Mouse (Mus musculus): ENCODE results near the gene Faah.

The Faah gene

GRCm38 (mm10) chr4:115943669-115944314, 73.9 kb downstream of the Faah start:
- DNase-seq (ENCODE audit: low read depth, low spot score), result no peak

- DNase-seq (ENCODE audit: low read depth, low spot score), result no peak
These were observed 76.4 kb downstream of the Faah start for GRCm38 (mm10) chr4:115941242-115941820.

DNA sequence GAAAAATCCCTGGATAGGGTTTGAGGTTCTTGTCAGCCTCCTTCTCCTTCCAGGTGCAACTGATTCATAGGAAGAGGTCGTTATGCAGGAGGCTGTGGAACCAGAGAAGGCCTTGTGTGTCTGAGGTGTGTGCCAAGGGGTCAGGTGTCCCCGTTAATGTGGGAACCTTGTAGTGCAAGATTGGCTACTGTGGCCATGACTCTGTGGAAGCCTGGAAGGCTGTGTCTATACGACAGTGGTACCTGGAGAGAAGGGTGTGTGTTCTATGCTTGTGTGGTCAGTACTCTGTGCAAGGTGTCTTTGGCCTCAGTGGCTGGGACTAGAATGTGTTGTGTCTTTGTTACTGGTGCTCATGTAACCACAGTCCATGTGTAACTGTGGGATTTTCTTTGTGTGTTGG, 77.0 kb downstream of the Faah start:
- no peak for DNase-seq (ENCODE audit: low read depth, low spot score)

DNA sequence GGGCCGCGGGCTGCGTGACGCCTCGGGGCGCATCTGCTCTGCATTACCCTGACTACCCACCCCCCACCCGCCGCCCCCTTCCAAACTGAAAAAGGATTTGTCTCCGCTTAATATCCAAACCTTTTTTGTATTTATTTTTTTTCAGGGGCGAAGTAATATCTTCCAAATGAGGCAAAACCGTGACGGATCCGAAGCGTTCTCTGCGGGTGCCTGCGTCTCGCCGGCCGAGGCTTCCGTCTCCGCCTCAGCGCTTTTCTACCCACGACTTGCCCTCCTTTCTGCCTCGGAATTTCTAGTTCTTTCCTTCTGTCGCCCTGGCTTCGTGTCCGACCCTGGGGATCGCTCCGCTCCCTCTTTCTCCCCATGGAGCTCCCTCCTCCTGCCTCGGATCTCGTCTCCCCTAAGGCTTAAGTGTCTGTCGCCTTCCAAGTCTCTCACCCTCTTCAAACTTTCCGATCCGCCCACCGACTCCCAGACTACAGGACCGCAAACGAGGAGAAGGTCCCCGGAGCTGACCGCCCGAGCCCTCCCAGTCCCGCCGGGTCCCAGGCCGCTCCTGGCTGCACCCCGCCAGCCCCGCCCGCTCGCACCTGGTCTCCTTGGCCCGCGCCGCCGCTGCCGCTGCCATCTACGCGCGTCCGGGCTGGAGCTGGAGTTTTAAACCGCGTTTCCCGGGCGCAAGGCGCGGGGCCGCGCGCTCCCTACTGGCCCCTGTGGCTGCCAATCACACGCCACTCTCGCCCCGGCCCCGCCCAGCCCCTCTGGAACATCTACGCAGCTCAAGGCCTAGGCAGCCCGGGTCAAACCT, 78.2 kb downstream of the Faah start, which contains the start of gene Dmbx1:
Dmbx1 (minus strand) TSS at position 632 of the 808 bp plus-strand sequence.
- DNase-seq (ENCODE audit: low read depth, low spot score), result no peak

DNA sequence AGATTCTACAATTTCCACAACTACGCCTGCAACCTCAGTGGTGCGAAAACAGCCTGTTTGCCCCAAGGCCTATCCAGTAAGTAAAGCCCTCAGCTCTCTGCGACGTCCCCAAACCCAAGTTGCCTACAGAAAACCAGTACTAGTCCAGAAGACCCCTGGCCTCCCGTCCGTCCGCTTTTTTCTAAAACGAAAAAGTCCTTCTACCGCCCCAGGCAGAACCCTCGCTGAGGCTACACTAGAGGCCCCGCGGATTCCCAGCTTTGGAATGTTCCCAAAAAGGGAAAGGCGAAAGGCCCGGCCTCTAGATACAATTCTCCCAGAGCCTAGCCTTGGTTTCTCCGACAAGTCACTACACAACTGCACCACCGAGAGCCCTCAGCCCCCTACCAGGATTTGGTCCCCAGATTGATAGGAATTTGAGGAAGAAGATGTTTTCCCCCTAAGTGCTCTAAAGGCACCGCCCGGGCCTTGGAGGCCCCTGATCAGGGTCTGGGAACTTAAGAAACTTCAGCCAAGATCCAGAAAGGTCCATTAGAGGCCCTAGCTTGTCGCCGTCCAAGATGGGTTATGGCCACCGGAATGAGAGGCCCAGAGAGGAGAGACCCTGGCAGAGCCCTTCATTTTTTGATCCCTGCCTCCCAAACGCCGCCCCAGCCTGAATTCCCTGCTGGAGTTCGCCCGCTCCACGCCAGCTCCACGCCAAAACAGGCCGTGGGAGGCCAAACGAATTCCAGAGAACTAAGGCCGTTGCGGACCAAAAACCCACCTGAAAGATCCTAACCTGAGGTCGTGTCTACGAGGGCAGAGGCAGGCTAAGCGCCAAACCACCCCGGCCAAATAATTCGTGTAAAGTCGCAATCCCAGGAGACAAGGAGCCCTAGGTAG, 79.2 kb downstream of the Faah start:
- DNase-seq (ENCODE audit: low read depth, low spot score), result no peak

GRCm38 (mm10) chr4:115937061-115937976, 80.4 kb downstream of the Faah start:
- no peak for DNase-seq (ENCODE audit: low read depth, low spot score)

DNA sequence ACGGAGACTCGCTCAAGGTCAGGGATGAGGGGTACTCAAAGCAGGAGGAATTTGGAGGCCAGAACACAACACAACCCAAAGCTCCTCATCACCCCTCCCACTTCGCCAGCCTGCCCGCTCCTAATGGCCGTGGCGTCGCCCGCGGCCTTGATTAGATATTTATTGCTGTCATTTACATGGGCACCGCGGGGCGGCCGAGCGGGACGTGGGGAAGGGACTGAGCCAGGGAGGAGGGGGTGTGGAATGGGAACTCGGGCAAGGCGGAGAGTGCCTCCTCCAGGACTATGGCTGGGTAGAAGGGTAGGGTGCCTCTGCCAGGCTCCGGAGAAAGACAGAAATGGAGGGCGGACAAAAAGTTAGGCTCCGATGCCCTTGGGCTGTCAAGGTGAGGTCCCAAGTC, 81.1 kb downstream of the Faah start:
- no peak for DNase-seq (ENCODE audit: low read depth, low spot score)

GRCm38 (mm10) chr4:115935835-115936581, 81.7 kb downstream of the Faah start:
- no peak for DNase-seq (ENCODE audit: low read depth, low spot score)

DNA sequence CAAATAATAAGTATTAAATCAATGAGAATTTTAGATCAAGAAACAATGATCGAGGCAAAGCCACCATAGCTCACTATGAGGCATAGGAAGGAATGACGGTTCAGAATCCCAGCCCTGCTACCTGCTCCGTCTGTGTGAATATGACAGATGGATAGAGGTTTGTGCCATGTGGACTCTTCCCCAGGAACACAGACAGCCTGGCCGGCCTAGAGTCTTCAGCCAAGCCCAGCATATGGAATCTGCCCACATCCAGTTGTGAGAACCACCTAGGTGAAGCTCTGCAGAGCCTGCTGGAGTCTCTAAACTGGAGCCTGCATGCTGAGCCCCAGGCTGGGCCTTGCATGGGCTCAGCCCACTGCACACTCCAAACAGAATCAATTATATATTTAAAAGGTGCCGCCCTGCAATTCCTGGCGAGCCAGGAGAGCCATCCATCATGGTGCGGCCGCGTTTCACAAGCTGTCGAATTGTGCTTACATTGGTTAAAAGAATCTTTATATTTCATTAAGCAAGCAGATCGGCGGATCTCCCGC, 86.1 kb downstream of the Faah start:
- no peak for DNase-seq (ENCODE audit: low read depth, low spot score)

GRCm38 (mm10) chr4:115927637-115928036, 90.1 kb downstream of the Faah start:
- DNase-seq (ENCODE audit: low read depth, low spot score), result no peak

DNA sequence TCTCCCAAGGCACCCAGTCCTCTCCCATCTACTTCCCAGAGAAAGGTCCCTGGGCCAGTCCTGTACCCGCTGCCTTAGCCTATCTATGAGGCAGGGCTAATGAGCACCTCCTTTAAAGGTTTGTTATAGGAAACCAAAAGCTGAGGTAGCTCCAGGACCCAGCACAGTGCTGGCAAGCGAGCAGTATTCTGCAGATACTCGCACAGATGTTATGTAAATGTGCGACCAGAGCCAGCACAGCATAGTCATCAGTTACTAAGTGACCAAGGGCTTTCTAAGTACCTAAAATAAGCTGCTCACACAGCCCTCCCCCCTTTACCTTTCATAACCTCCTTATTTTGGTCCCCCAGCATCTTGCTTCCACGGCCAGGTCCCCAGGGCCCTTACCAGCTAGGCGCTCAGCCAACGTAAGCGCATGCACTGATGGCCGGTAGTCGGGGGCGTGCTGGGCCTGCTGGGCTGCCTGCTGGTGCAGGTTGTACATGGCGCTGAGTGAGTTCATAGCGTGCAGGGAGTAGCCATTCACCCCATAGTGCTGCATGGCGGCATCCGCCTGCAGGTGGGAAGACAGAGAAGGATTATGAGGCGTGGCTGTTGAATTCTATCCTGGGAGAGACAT, 94.4 kb downstream of the Faah start:
- no peak for DNase-seq (ENCODE audit: low read depth, low spot score)

DNA sequence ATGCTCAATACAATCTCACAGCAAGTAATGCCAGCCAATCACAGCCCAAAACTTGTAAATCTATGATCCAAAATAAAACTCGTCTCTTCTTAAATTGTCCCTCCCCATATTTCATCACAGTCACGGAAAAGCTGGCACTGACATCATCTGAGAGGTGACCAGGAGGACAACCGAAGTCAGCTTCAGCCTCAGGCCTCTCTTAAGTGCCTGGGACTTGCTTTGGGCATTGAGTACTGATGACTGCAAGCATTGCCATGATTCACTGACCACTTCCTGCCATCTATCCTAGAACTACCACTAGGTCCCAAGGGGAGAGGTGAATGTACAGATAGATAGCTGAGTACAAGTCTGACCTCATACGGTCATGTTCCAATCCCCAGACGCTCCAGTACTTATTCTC, 95.0 kb downstream of the Faah start:
- DNase-seq (ENCODE audit: low read depth, low spot score), result no peak

GRCm38 (mm10) chr4:115919911-115920310, 97.8 kb downstream of the Faah start:
- no peak for DNase-seq (ENCODE audit: low read depth, low spot score)
